Mouse (Mus musculus) CH12.LX (cell line): ENCODE data around the gene Pex7. TPM values are rescaled to one million over a fixed set of nuclear protein-coding genes. Genes with fewer than 3 reads are reported as not detected.

ENCODE experiments used
- DNase-seq: peaks from one replicate; pipeline ENCODE4 v3.0.0-alpha.2; 2013; ENCODE audit errors: extremely low read depth
- H3K27ac ChIP-seq: 2 replicates; pipeline ENCODE4 v1.5.1; 2012; ENCODE audit warnings: low read depth, mild to moderate bottlenecking, control low read depth, moderate library complexity; ENCODE audit not compliant: insufficient read depth
- H3K27me3 ChIP-seq: replicated peaks from 2 replicates; pipeline ENCODE3; 2012; ENCODE audit warnings: inconsistent platforms
- H3K36me3 ChIP-seq, 2 experiments: replicated peaks in 1 of 2; 2 replicates each; pipeline versions ENCODE3 to v1.6.1; 2012; ENCODE audit warnings: inconsistent platforms in 1 of 2, low read length in 1 of 2, mild to moderate bottlenecking in 1 of 2, mixed read lengths in 1 of 2, moderate library complexity in 1 of 2; ENCODE audit not compliant: control insufficient read depth in 1 of 2, insufficient read depth in 1 of 2
- H3K4me1 ChIP-seq, 2 experiments: 2 replicates each; pipeline ENCODE4 v1.6.1; 2012; ENCODE audit warnings: inconsistent platforms in 1 of 2, moderate library complexity in 1 of 2; ENCODE audit not compliant: insufficient read depth in 2 of 2, control insufficient read depth in 1 of 2
- H3K4me2 ChIP-seq: 2 replicates; pipeline ENCODE4 v1.6.1; 2012; ENCODE audit warnings: low read depth, mild to moderate bottlenecking, control low read depth; ENCODE audit not compliant: poor library complexity, insufficient read depth, severe bottlenecking
- H3K4me3 ChIP-seq, 3 experiments: fragments of 150-350 bp in 1 of 3; sonication (generic) in 1 of 3; replicated peaks in 1 of 3; 2 replicates each; pipeline versions ENCODE3 to v1.5.1; 2011 to 2012; ENCODE audit warnings: low read depth in 2 of 3, low read length in 2 of 3, mild to moderate bottlenecking in 2 of 3, moderate library complexity in 2 of 3, control low read depth in 1 of 3, improper control_type of control experiment in 1 of 3, inconsistent platforms in 1 of 3, mixed read lengths in 1 of 3; ENCODE audit not compliant: poor library complexity in 1 of 3
- H3K79me2 ChIP-seq: replicated peaks from 2 replicates; pipeline ENCODE4 v1.6.1; 2012; ENCODE audit warnings: mild to moderate bottlenecking, moderate library complexity; ENCODE audit not compliant: control insufficient read depth, poor library complexity, insufficient read depth, severe bottlenecking; ENCODE audit errors: extremely low read depth
- H3K9ac ChIP-seq: 2 replicates; pipeline ENCODE4 v1.6.1; 2012; ENCODE audit warnings: low read depth, mild to moderate bottlenecking, control low read depth, moderate library complexity; ENCODE audit not compliant: insufficient read depth
- H3K9me3 ChIP-seq: replicated peaks from 2 replicates; pipeline ENCODE3; 2012; ENCODE audit warnings: low read length, inconsistent platforms, mixed read lengths
- BHLHE40 ChIP-seq: IDR thresholded peaks from 2 replicates; pipeline ENCODE4 v1.6.1; 2011; ENCODE audit warnings: mild to moderate bottlenecking, low read depth, low read length, improper control_type of control experiment
- CHD1 ChIP-seq: IDR thresholded peaks from 2 replicates; pipeline ENCODE4 v1.6.1; 2012; ENCODE audit warnings: low read depth, low read length, improper control_type of control experiment, inconsistent platforms
- CTCF ChIP-seq, 2 experiments: IDR thresholded peaks in 1 of 2; conservative IDR thresholded peaks in 1 of 2; 2 replicates each; pipeline ENCODE4 v1.5.1; 2011 to 2012; ENCODE audit warnings: low read depth in 2 of 2, low read length in 2 of 2, improper control_type of control experiment in 1 of 2, inconsistent platforms in 1 of 2, mild to moderate bottlenecking in 1 of 2, moderate library complexity in 1 of 2
- E2F4 ChIP-seq: IDR thresholded peaks from 2 replicates; pipeline ENCODE4 v1.6.1; 2011; ENCODE audit warnings: low read depth, low read length, improper control_type of control experiment; ENCODE audit not compliant: insufficient replicate concordance
- ELF1 ChIP-seq: IDR thresholded peaks from 2 replicates; pipeline ENCODE4 v1.6.1; 2014; ENCODE audit warnings: low read depth, mild to moderate bottlenecking, inconsistent platforms, low read length, improper control_type of control experiment
- EP300 ChIP-seq: IDR thresholded peaks from 2 replicates; pipeline ENCODE4 v1.6.1; 2011; ENCODE audit warnings: low read length, improper control_type of control experiment
- ETS1 ChIP-seq: conservative IDR thresholded peaks from 2 replicates; pipeline ENCODE4 v1.6.1; 2012; ENCODE audit warnings: low read depth, mild to moderate bottlenecking, inconsistent platforms, low read length, improper control_type of control experiment, moderate library complexity
- GABPA ChIP-seq: IDR thresholded peaks from 2 replicates; pipeline ENCODE4 v1.6.1; 2012; ENCODE audit warnings: low read depth, low read length, improper control_type of control experiment, inconsistent platforms; ENCODE audit not compliant: insufficient replicate concordance
- HCFC1 ChIP-seq: IDR thresholded peaks from 2 replicates; pipeline ENCODE4 v1.6.1; 2012; ENCODE audit warnings: low read depth, mild to moderate bottlenecking, inconsistent platforms, low read length, improper control_type of control experiment
- JUN ChIP-seq: IDR thresholded peaks from 2 replicates; pipeline ENCODE4 v1.6.1; 2011; ENCODE audit warnings: low read depth, mild to moderate bottlenecking, low read length, improper control_type of control experiment, moderate library complexity; ENCODE audit not compliant: insufficient read depth
- JUND ChIP-seq: conservative IDR thresholded peaks from 2 replicates; pipeline ENCODE4 v1.6.1; 2011; ENCODE audit warnings: low read depth, low read length, improper control_type of control experiment
- KAT2A ChIP-seq: IDR thresholded peaks from 2 replicates; pipeline ENCODE4 v1.6.1; 2012; ENCODE audit warnings: low read length, improper control_type of control experiment, inconsistent platforms; ENCODE audit not compliant: insufficient replicate concordance
- MAX ChIP-seq: IDR thresholded peaks from 2 replicates; pipeline ENCODE4 v1.6.1; 2011; ENCODE audit warnings: low read length, improper control_type of control experiment
- MEF2A ChIP-seq: IDR thresholded peaks from 2 replicates; pipeline ENCODE4 v1.6.1; 2014; ENCODE audit warnings: low read depth, mild to moderate bottlenecking, inconsistent platforms, low read length, improper control_type of control experiment, borderline replicate concordance
- NELFE ChIP-seq: IDR thresholded peaks from 2 replicates; pipeline ENCODE4 v1.6.1; 2011; ENCODE audit warnings: low read depth, low read length, improper control_type of control experiment
- PAX5 ChIP-seq: IDR thresholded peaks from 2 replicates; pipeline ENCODE4 v1.6.1; 2012; ENCODE audit warnings: low read length, inconsistent platforms, mixed read lengths
- POLR2A ChIP-seq: IDR thresholded peaks from 2 replicates; pipeline ENCODE4 v1.6.1; 2011; ENCODE audit warnings: low read depth, mild to moderate bottlenecking, improper control_type of control experiment, low read length
- POLR2AphosphoS2 ChIP-seq: IDR thresholded peaks from 2 replicates; pipeline ENCODE4 v1.6.1; 2011; ENCODE audit warnings: low read depth, low read length, improper control_type of control experiment
- RAD21 ChIP-seq: IDR thresholded peaks from 2 replicates; pipeline ENCODE4 v1.6.1; 2011; ENCODE audit warnings: low read depth, mild to moderate bottlenecking, low read length, improper control_type of control experiment, moderate library complexity
- RCOR1 ChIP-seq: conservative IDR thresholded peaks from 2 replicates; pipeline ENCODE4 v1.6.1; 2012; ENCODE audit warnings: low read depth, mild to moderate bottlenecking, inconsistent platforms, low read length, improper control_type of control experiment
- SMC3 ChIP-seq: IDR thresholded peaks from 2 replicates; pipeline ENCODE4 v1.6.1; 2011; ENCODE audit warnings: low read depth, low read length, improper control_type of control experiment
- TCF12 ChIP-seq: IDR thresholded peaks from 2 replicates; pipeline ENCODE4 v1.6.1; 2014; ENCODE audit warnings: low read depth, mild to moderate bottlenecking, inconsistent platforms, low read length, improper control_type of control experiment
- USF1 ChIP-seq: IDR thresholded peaks from 2 replicates; pipeline ENCODE4 v1.6.1; 2014; ENCODE audit warnings: low read depth, mild to moderate bottlenecking, inconsistent platforms, low read length, improper control_type of control experiment
- USF2 ChIP-seq: conservative IDR thresholded peaks from 2 replicates; pipeline ENCODE4 v1.6.1; 2011; ENCODE audit warnings: low read depth, low read length, improper control_type of control experiment
- ZC3H11A ChIP-seq: IDR thresholded peaks from 2 replicates; pipeline ENCODE4 v1.6.1; 2012; ENCODE audit warnings: low read depth, mild to moderate bottlenecking, inconsistent platforms, low read length, improper control_type of control experiment
- ZKSCAN1 ChIP-seq: IDR thresholded peaks from 2 replicates; pipeline ENCODE4 v1.6.1; 2012; ENCODE audit warnings: low read depth, inconsistent platforms, low read length, improper control_type of control experiment, borderline replicate concordance
- ZMIZ1 ChIP-seq: IDR thresholded peaks from 2 replicates; pipeline ENCODE4 v1.6.1; 2012; ENCODE audit warnings: low read depth, mild to moderate bottlenecking, inconsistent platforms, low read length, improper control_type of control experiment
- ZNF384 ChIP-seq: IDR thresholded peaks from 2 replicates; pipeline ENCODE4 v1.6.1; 2012; ENCODE audit warnings: low read depth, low read length, improper control_type of control experiment, inconsistent platforms
- dilution Hi-C: fragments of 300-500 bp; cut with MboI; formaldehyde crosslinking; loops from 2 replicates; pipeline ENCODE4 v1.14.3; 2020; ENCODE audit warnings: low sequenced_read_pairs; ENCODE audit not compliant: extremely low pct_unique_long_range_greater_than_20kb, extremely low pct_ligation_motif_present
- in situ Hi-C: fragments of 300-500 bp; cut with MboI; formaldehyde crosslinking; loops from 3 replicates; pipeline ENCODE4 v1.14.3; 2019; ENCODE audit warnings: low sequenced_read_pairs, low pct_ligation_motif_present, low pct_unique_long_range_greater_than_20kb, mixed read lengths
- polyA plus RNA-seq: library from polyadenylated mRNA; unstranded; fragments of >175 nt; gene quantifications from 2 replicates; pipeline ENCODE4 v1.2.1, GENCODE M21; 2012; ENCODE audit warnings: low read depth; ENCODE audit not compliant: insufficient read length
- total RNA-seq, 2 experiments: library from RNA; depleted of rRNA; stranded (reverse); fragments of 300-350 nt in 1 of 2; fragments of >200 nt in 1 of 2; gene quantifications; 2 replicates each; pipeline ENCODE4 v1.2.3; 2012 to 2014

The Pex7 gene
- total and polyA plus RNA-seq, 3 experiments: 26.5 to 53.6 (median 30.2) TPM

DNA sequence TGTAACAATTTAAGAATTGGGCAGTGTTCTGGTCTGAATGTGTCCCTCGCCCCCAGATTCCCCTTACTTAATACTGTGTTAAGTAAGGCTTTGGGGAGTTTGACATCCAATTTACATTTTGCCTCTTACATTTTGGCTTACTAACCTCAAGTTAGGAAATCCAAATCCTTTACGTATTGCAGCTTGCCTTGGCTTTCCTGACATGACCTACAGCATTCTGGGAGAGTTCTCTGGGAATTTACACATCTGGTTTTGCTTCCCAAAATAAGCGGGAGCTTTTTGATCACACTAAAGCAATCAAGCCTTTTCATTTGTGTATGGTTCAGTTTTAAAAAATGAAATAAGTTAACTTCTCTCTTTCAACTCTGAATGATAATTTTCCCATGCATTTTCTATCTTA lies 25.5 kb upstream of the Pex7 start:
- H3K4me2 ChIP-seq: peak overlapping the region; percentile 41
- in situ Hi-C loops (loop anchor here (5.0 to 10.0 kb wide), 2 partner anchors 62 to 139 kb away; no protein-coding TSS in a partner anchor), dilution Hi-C loops (no loop called here)
- TF ChIP-seq POLR2AphosphoS2 (no peak), POLR2A (no peak), JUN (no peak), RCOR1 (no peak), ZNF384 (no peak), JUND (no peak), PAX5 (no peak), USF1 (no peak), E2F4 (no peak), ZC3H11A (no peak), NELFE (no peak), TCF12 (no peak), ZMIZ1 (no peak), EP300 (no peak), MEF2A (no peak), MAX (no peak), SMC3 (no peak)
- H3K9ac ChIP-seq: peak overlapping the region; percentile 59; the same call in 1 of the 2 replicates
- H3K4me3 ChIP-seq: peak overlapping the region in 2 of 3 experiments; percentile 81 to 88
- no peaks in the 10 kb centered on the region for H3K9me3 ChIP-seq
- peaks cover 25% of the 10 kb centered on the region for H3K79me2 ChIP-seq
- H3K4me1 ChIP-seq: peaks cover 0 to 17% of the 10 kb centered on the region in 2 experiments; a peak in 2 of 4 replicates
- no peak overlapping the region for H3K27ac ChIP-seq
- no peak for DNase-seq
- H3K36me3 ChIP-seq: no peaks in the 10 kb centered on the region
- no peaks in the 10 kb centered on the region for H3K27me3 ChIP-seq

DNA sequence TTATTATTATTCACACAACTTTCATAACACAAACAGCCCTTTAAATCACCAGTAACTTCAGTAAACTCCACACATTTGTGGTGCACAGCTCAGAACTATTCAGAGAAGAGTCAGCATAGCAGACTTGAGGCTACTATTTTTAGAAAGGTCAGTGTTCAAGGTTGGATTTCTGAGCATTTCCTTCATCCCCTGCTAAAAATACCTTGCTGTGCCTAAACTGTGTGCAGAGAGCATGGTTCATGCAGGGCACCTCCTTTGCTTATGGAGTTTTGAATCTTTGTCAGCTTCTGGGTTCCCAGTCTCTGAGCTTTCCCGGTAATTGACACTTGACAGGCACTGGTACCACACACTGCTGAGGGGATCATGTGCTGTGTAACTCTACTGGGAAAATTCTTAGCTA lies 20.7 kb upstream of the Pex7 start:
- Histone ChIP-seq H3K27ac (no peak overlapping the region), H3K4me2 (no peak overlapping the region), H3K79me2 (no peaks in the 10 kb centered on the region), H3K9ac (no peak overlapping the region), H3K36me3 (no peaks in the 10 kb centered on the region), H3K4me1 (peaks cover 0 to 7% of the 10 kb centered on the region in 2 experiments; a peak in 2 of 4 replicates), H3K9me3 (no peaks in the 10 kb centered on the region), H3K4me3 (no peak overlapping the region), H3K27me3 (no peaks in the 10 kb centered on the region)
- DNase-seq: no peak
- dilution Hi-C loops: no loop called here
- in situ Hi-C loops: no loop called here
- TF ChIP-seq POLR2AphosphoS2: no peak
- TF ChIP-seq USF1: no peak
- no peak for TF ChIP-seq HCFC1
- TF ChIP-seq KAT2A: no peak
- TF ChIP-seq USF2: no peak
- TF ChIP-seq GABPA: no peak
- TF ChIP-seq BHLHE40: no peak
- TF ChIP-seq EP300: no peak
- TF ChIP-seq JUND: no peak
- TF ChIP-seq ZKSCAN1: no peak
- no peak for TF ChIP-seq CHD1
- no peak for TF ChIP-seq CTCF (conservative IDR thresholded peaks at IDR 0.05 in 1 of 2, IDR thresholded peaks at IDR 0.05 in 1 of 2; ENCODE audit: low read depth in 2 of 2, low read length in 2 of 2)
- no peak for TF ChIP-seq ETS1
- no peak for TF ChIP-seq JUN
- TF ChIP-seq RAD21: no peak
- no peak for TF ChIP-seq SMC3
- no peak for TF ChIP-seq ELF1
- TF ChIP-seq MEF2A: no peak
- TF ChIP-seq MAX: no peak
